Mouse (Mus musculus) liver, embryonic 12.5 days (tissue): ENCODE results near the gene Nek10. TPM values are rescaled to one million over a fixed set of nuclear protein-coding genes. Genes with fewer than 3 reads are reported as not detected.
A peak's percentile ranks its signal among the peaks of the same experiment; 100 is the strongest.
"Not testable (repeated sequence)": the region's sequence is repeated elsewhere in the genome, so short reads cannot be mapped to it uniquely, and the experiment has no call there.

Experiments used
- ATAC-seq: fragments of 200-750 bp; cut with Nextera tagmentation; 2 replicates; pipeline ENCODE4 v1.8.0; 2017; ENCODE audit warnings: moderate number of reproducible peaks, mild to moderate bottlenecking, moderate library complexity
- H3K27ac ChIP-seq: fragments of 300-500 bp; sonication (generic); 2 replicates; pipeline ENCODE4 v1.5.1; 2016; ENCODE audit warnings: mild to moderate bottlenecking
- H3K27me3 ChIP-seq: fragments of 300-500 bp; sonication (generic); replicated peaks from 2 replicates; pipeline ENCODE4 v1.6.1; 2016; ENCODE audit warnings: mild to moderate bottlenecking, moderate library complexity
- H3K36me3 ChIP-seq: fragments of 300-500 bp; sonication (generic); 2 replicates; pipeline ENCODE4 v1.6.1; 2016; ENCODE audit warnings: mild to moderate bottlenecking, moderate library complexity
- H3K4me1 ChIP-seq: fragments of 300-500 bp; sonication (generic); 2 replicates; pipeline ENCODE4 v1.6.1; 2016
- H3K4me2 ChIP-seq: fragments of 300-500 bp; sonication (generic); 2 replicates; pipeline ENCODE4 v1.6.1; 2016; ENCODE audit warnings: mild to moderate bottlenecking, moderate library complexity
- H3K4me3 ChIP-seq: fragments of 300-500 bp; sonication (generic); 2 replicates; pipeline ENCODE4 v1.5.1; 2016; ENCODE audit warnings: mild to moderate bottlenecking, moderate library complexity
- H3K9ac ChIP-seq: fragments of 300-500 bp; sonication (generic); 2 replicates; pipeline ENCODE4 v1.6.1; 2016; ENCODE audit warnings: mild to moderate bottlenecking, moderate library complexity
- H3K9me3 ChIP-seq: fragments of 300-500 bp; sonication (generic); replicated peaks from 2 replicates; pipeline ENCODE4 v1.6.1; 2016; ENCODE audit warnings: mild to moderate bottlenecking, moderate library complexity
- WGBS: fragments of 180-500 bp; shearing (Covaris S2); methylation state at CpG from one replicate; pipeline ENCODE4 v1.1.7; 2016; ENCODE audit not compliant: insufficient replicate concordance; 5-methylcytosine and 5-hydroxymethylcytosine counted together
- polyA plus RNA-seq: library from polyadenylated mRNA; unstranded; fragments of >200 nt; fragmentation: Nextera tagmentation; extraction: Ambion mirVana; gene quantifications from 2 replicates; pipeline ENCODE4 v1.2.1, GENCODE M21; 2016

The Nek10 gene
- not detected in 2 replicates for polyA plus RNA-seq

- not testable (repeated sequence) for H3K9me3 ChIP-seq, ATAC-seq, H3K4me2 ChIP-seq, H3K27ac ChIP-seq, H3K27me3 ChIP-seq, H3K36me3 ChIP-seq, H3K4me1 ChIP-seq, H3K4me3 ChIP-seq, H3K9ac ChIP-seq
- 57% methylated on average over 2 of the region's 2 CpGs for WGBS
Measured at GRCm38 (mm10) chr14:14803115-14803514, at the start of gene Nek10. Gene Nek10 (plus strand): TSS chr14:14803415.

- WGBS: 88% methylated on average over 2 of the region's 2 CpGs
- no peak for ATAC-seq
- no peak overlapping the region for H3K27ac ChIP-seq
Measured at GRCm38 (mm10) chr14:14781169-14781568, 22.0 kb upstream of the Nek10 start.

GRCm38 (mm10) chr14:14784223-14784622 lies 19.0 kb upstream of the Nek10 start:
- H3K9ac ChIP-seq: no peak overlapping the region

More at GRCm38 (mm10) chr14:14781169-14781568, 22.0 kb upstream of the Nek10 start:
- no peaks in the 10 kb centered on the region for H3K9me3 ChIP-seq
- H3K4me2 ChIP-seq: no peak overlapping the region
- no peaks in the 10 kb centered on the region for H3K27me3 ChIP-seq
- peaks cover 29% of the 10 kb centered on the region for H3K36me3 ChIP-seq
- no peaks in the 10 kb centered on the region for H3K4me1 ChIP-seq
- H3K4me3 ChIP-seq: no peak overlapping the region
- no peak overlapping the region for H3K9ac ChIP-seq

GRCm38 (mm10) chr14:14786979-14787378 lies 16.2 kb upstream of the Nek10 start:
- Histone ChIP-seq H3K9ac (no peak overlapping the region), H3K4me1 (0 out of 2 replicates have a peak, but pooled peaks cover 3% of the 10 kb centered on the region), H3K36me3 (peaks cover 29% of the 10 kb centered on the region), H3K9me3 (no peaks in the 10 kb centered on the region), H3K27me3 (no peaks in the 10 kb centered on the region), H3K27ac (no peak overlapping the region), H3K4me2 (no peak overlapping the region), H3K4me3 (no peak overlapping the region)
- 86% methylated on average over 1 of the region's 1 CpGs for WGBS
- ATAC-seq: no peak

More at GRCm38 (mm10) chr14:14784223-14784622, 19.0 kb upstream of the Nek10 start:
- Histone ChIP-seq H3K4me1 (no peaks in the 10 kb centered on the region), H3K4me3 (no peak overlapping the region), H3K4me2 (no peak overlapping the region), H3K9me3 (no peaks in the 10 kb centered on the region), H3K27ac (no peak overlapping the region), H3K27me3 (no peaks in the 10 kb centered on the region), H3K36me3 (peaks cover 28% of the 10 kb centered on the region)
- WGBS: 83% methylated on average over 1 of the region's 1 CpGs
- ATAC-seq: no peak

GRCm38 (mm10) chr14:14789840-14790470 lies 13.3 kb upstream of the Nek10 start:
- 82% methylated on average over 4 of the region's 4 CpGs for WGBS
- no peak for ATAC-seq
- H3K9ac ChIP-seq: no peak overlapping the region

GRCm38 (mm10) chr14:14799861-14800260 lies 3.4 kb upstream of the Nek10 start:
- Histone ChIP-seq H3K9me3 (no peaks in the 10 kb centered on the region), H3K36me3 (no peaks in the 10 kb centered on the region), H3K27ac (no peak overlapping the region), H3K4me2 (no peak overlapping the region), H3K9ac (no peak overlapping the region), H3K4me1 (no peaks in the 10 kb centered on the region), H3K4me3 (no peak overlapping the region), H3K27me3 (no peaks in the 10 kb centered on the region)
- WGBS: 63% methylated on average over 5 of the region's 5 CpGs
- no peak for ATAC-seq

More at GRCm38 (mm10) chr14:14789840-14790470, 13.3 kb upstream of the Nek10 start:
- no peaks in the 10 kb centered on the region for H3K9me3 ChIP-seq
- no peak overlapping the region for H3K4me2 ChIP-seq
- H3K27me3 ChIP-seq: no peaks in the 10 kb centered on the region
- H3K4me1 ChIP-seq: 0 out of 2 replicates have a peak, but pooled peaks cover 3% of the 10 kb centered on the region
- no peak overlapping the region for H3K4me3 ChIP-seq
- peaks cover 29% of the 10 kb centered on the region for H3K36me3 ChIP-seq
- H3K27ac ChIP-seq: no peak overlapping the region

GRCm38 (mm10) chr14:14800332-14800731 lies 2.9 kb upstream of the Nek10 start:
- 58% methylated on average over 4 of the region's 4 CpGs for whole genome bisulfite sequencing

GRCm38 (mm10) chr14:14800810-14801209 lies 2.4 kb upstream of the Nek10 start:
- Histone ChIP-seq H3K36me3 (no peaks in the 10 kb centered on the region), H3K4me1 (no peaks in the 10 kb centered on the region), H3K27me3 (no peaks in the 10 kb centered on the region), H3K4me3 (no peak overlapping the region), H3K4me2 (no peak overlapping the region), H3K9ac (no peak overlapping the region), H3K27ac (no peak overlapping the region), H3K9me3 (no peaks in the 10 kb centered on the region)
- WGBS: 73% methylated on average over 3 of the region's 3 CpGs
- no peak for ATAC-seq

More at GRCm38 (mm10) chr14:14800332-14800731, 2.9 kb upstream of the Nek10 start:
- Histone ChIP-seq H3K4me2 (no peak overlapping the region), H3K9me3 (no peaks in the 10 kb centered on the region), H3K4me3 (no peak overlapping the region), H3K9ac (no peak overlapping the region), H3K36me3 (no peaks in the 10 kb centered on the region), H3K27ac (no peak overlapping the region), H3K27me3 (no peaks in the 10 kb centered on the region), H3K4me1 (no peaks in the 10 kb centered on the region)
- no peak for ATAC-seq

- no peaks in the 10 kb centered on the region for H3K36me3 ChIP-seq
- no peaks in the 10 kb centered on the region for H3K27me3 ChIP-seq
- no peak overlapping the region for H3K9ac ChIP-seq
- no peak overlapping the region for H3K27ac ChIP-seq
- ATAC-seq: 0 out of 2 replicates have a peak, but pooled peaks have one; percentile 37
- H3K4me3 ChIP-seq: no peak overlapping the region
- H3K9me3 ChIP-seq: no peaks in the 10 kb centered on the region
- WGBS: 22% methylated on average over 10 of the region's 10 CpGs
- no peaks in the 10 kb centered on the region for H3K4me1 ChIP-seq
- no peak overlapping the region for H3K4me2 ChIP-seq
Measured at GRCm38 (mm10) chr14:14803921-14804517, 804 bp downstream of the Nek10 start.

GRCm38 (mm10) chr14:14804518-14805212 lies 1.4 kb downstream of the Nek10 start:
- Histone ChIP-seq H3K4me3 (no peak overlapping the region), H3K27me3 (no peaks in the 10 kb centered on the region), H3K9ac (no peak overlapping the region), H3K4me2 (no peak overlapping the region), H3K4me1 (no peaks in the 10 kb centered on the region), H3K36me3 (no peaks in the 10 kb centered on the region), H3K9me3 (no peaks in the 10 kb centered on the region), H3K27ac (no peak overlapping the region)
- ATAC-seq: no peak
- 45% methylated on average over 5 of the region's 5 CpGs for WGBS

GRCm38 (mm10) chr14:14832520-14833240 lies 29.5 kb downstream of the Nek10 start:
- no peaks in the 10 kb centered on the region for H3K9me3 ChIP-seq
- H3K36me3 ChIP-seq: no peaks in the 10 kb centered on the region
- H3K4me3 ChIP-seq: no peak overlapping the region
- H3K27ac ChIP-seq: no peak overlapping the region
- H3K9ac ChIP-seq: no peak overlapping the region
- ATAC-seq: no peak
- H3K27me3 ChIP-seq: no peaks in the 10 kb centered on the region
- H3K4me1 ChIP-seq: no peaks in the 10 kb centered on the region
- WGBS: 60% methylated on average over 12 of the region's 12 CpGs
- no peak overlapping the region for H3K4me2 ChIP-seq
